Mouse (Mus musculus) neural tube, embryonic 12.5 days (tissue): ENCODE results near the gene Gm10337. TPM values are rescaled to one million over a fixed set of nuclear protein-coding genes. Genes with fewer than 3 reads are reported as not detected.

Source experiments
- ATAC-seq: fragments of 200-750 bp; cut with Nextera tagmentation; 2 replicates; pipeline ENCODE4 v1.8.0; 2017; ENCODE audit warnings: low read depth, mild to moderate bottlenecking, moderate TSS enrichment, moderate library complexity; ENCODE audit not compliant: low FRiP score
- H3K27ac ChIP-seq: fragments of 300-500 bp; sonication (generic); 2 replicates; pipeline ENCODE4 v1.5.1; 2016
- H3K27me3 ChIP-seq: fragments of 300-500 bp; sonication (generic); replicated peaks from 2 replicates; pipeline ENCODE4 v1.6.1; 2016; ENCODE audit warnings: mild to moderate bottlenecking
- H3K36me3 ChIP-seq: fragments of 300-500 bp; sonication (generic); 2 replicates; pipeline ENCODE4 v1.6.1; 2016; ENCODE audit warnings: mild to moderate bottlenecking
- H3K4me1 ChIP-seq: fragments of 300-500 bp; sonication (generic); 2 replicates; pipeline ENCODE4 v1.6.1; 2016
- H3K4me2 ChIP-seq: fragments of 300-500 bp; sonication (generic); replicated peaks from 2 replicates; pipeline ENCODE4 v1.6.1; 2016; ENCODE audit warnings: mild to moderate bottlenecking
- H3K4me3 ChIP-seq: fragments of 300-500 bp; sonication (generic); 2 replicates; pipeline ENCODE4 v1.5.1; 2016
- H3K9ac ChIP-seq: fragments of 300-500 bp; sonication (generic); 2 replicates; pipeline ENCODE4 v1.6.1; 2016; ENCODE audit warnings: mild to moderate bottlenecking
- H3K9me3 ChIP-seq: fragments of 300-500 bp; sonication (generic); 2 replicates; pipeline ENCODE4 v1.6.1; 2016; ENCODE audit warnings: mild to moderate bottlenecking
- WGBS: fragments of 180-500 bp; shearing (Covaris S2); methylation state at CpG from one replicate; pipeline ENCODE4 v1.1.7; 2016; 5-methylcytosine and 5-hydroxymethylcytosine counted together
- polyA plus RNA-seq: library from polyadenylated mRNA; unstranded; fragments of >200 nt; fragmentation: Nextera tagmentation; extraction: Ambion mirVana; gene quantifications from 2 replicates; pipeline ENCODE4 v1.2.1, GENCODE M21; 2016

Gene Gm10337
- polyA plus RNA-seq, 1 experiment from 2014 or later: not detected

- Histone ChIP-seq H3K9ac (no peak overlapping the region), H3K4me1 (no peaks in the 10 kb centered on the region), H3K4me2 (no peak overlapping the region), H3K9me3 (no peaks in the 10 kb centered on the region), H3K4me3 (no peak overlapping the region), H3K36me3 (peaks cover 89% of the 10 kb centered on the region), H3K27ac (no peak overlapping the region), H3K27me3 (no peaks in the 10 kb centered on the region)
- WGBS: 91% methylated on average over 19 of the region's 19 CpGs
- no peak for ATAC-seq
Measured at GRCm38 (mm10) chr15:102501084-102501814, 2.3 kb upstream of the Gm10337 start.

GRCm38 (mm10) chr15:102502254-102502840 is 1.2 kb upstream of the Gm10337 start:
- no peak overlapping the region for H3K9ac ChIP-seq
- no peak overlapping the region for H3K4me2 ChIP-seq
- no peaks in the 10 kb centered on the region for H3K9me3 ChIP-seq
- no peak overlapping the region for H3K27ac ChIP-seq
- no peaks in the 10 kb centered on the region for H3K27me3 ChIP-seq
- H3K36me3 ChIP-seq: peaks cover 80% of the 10 kb centered on the region
- no peak for ATAC-seq
- no peaks in the 10 kb centered on the region for H3K4me1 ChIP-seq
- H3K4me3 ChIP-seq: no peak overlapping the region
- WGBS: 82% methylated on average over 9 of the region's 9 CpGs

- 93% methylated on average over 9 of the region's 9 CpGs for WGBS
- Histone ChIP-seq H3K27ac (no peak overlapping the region), H3K4me2 (no peak overlapping the region), H3K9me3 (no peaks in the 10 kb centered on the region), H3K36me3 (peaks cover 67% of the 10 kb centered on the region), H3K27me3 (no peaks in the 10 kb centered on the region), H3K4me3 (no peak overlapping the region), H3K4me1 (0 out of 2 replicates have a peak, but pooled peaks cover 1% of the 10 kb centered on the region), H3K9ac (no peak overlapping the region)
- no peak for ATAC-seq
Measured at GRCm38 (mm10) chr15:102503924-102504782, 631 bp downstream of the Gm10337 start.

GRCm38 (mm10) chr15:102505073-102505769 is 1.7 kb downstream of the Gm10337 start:
- Histone ChIP-seq H3K4me1 (peaks cover 12% of the 10 kb centered on the region), H3K27me3 (no peaks in the 10 kb centered on the region), H3K9ac (no peak overlapping the region), H3K9me3 (no peaks in the 10 kb centered on the region), H3K4me2 (no peak overlapping the region), H3K36me3 (peaks cover 56% of the 10 kb centered on the region), H3K4me3 (no peak overlapping the region), H3K27ac (no peak overlapping the region)
- ATAC-seq: no peak
- 82% methylated on average over 12 of the region's 12 CpGs for WGBS

- no peak overlapping the region for H3K27ac ChIP-seq
Measured at GRCm38 (mm10) chr15:102505770-102506463, 2.4 kb downstream of the Gm10337 start.

GRCm38 (mm10) chr15:102506464-102506830 is 2.9 kb downstream of the Gm10337 start:
- H3K4me2 ChIP-seq: no peak overlapping the region
- H3K27me3 ChIP-seq: no peaks in the 10 kb centered on the region
- H3K4me1 ChIP-seq: peaks cover 24% of the 10 kb centered on the region
- H3K36me3 ChIP-seq: peaks cover 44% of the 10 kb centered on the region
- H3K27ac ChIP-seq: no peak overlapping the region
- WGBS: 74% methylated on average over 2 of the region's 2 CpGs
- no peak overlapping the region for H3K9ac ChIP-seq
- H3K4me3 ChIP-seq: no peak overlapping the region
- no peak for ATAC-seq
- H3K9me3 ChIP-seq: no peaks in the 10 kb centered on the region

More at GRCm38 (mm10) chr15:102505770-102506463, 2.4 kb downstream of the Gm10337 start:
- ATAC-seq: no peak
- peaks cover 50% of the 10 kb centered on the region for H3K36me3 ChIP-seq
- WGBS: 91% methylated on average over 9 of the region's 9 CpGs
- no peak overlapping the region for H3K9ac ChIP-seq
- H3K4me3 ChIP-seq: no peak overlapping the region
- peaks cover 18% of the 10 kb centered on the region for H3K4me1 ChIP-seq
- no peaks in the 10 kb centered on the region for H3K27me3 ChIP-seq
- no peak overlapping the region for H3K4me2 ChIP-seq
- H3K9me3 ChIP-seq: no peaks in the 10 kb centered on the region

GRCm38 (mm10) chr15:102506864-102507263 is 3.3 kb downstream of the Gm10337 start:
- H3K4me2 ChIP-seq: no peak overlapping the region
- no peak overlapping the region for H3K4me3 ChIP-seq
- H3K27ac ChIP-seq: no peak overlapping the region
- H3K9ac ChIP-seq: no peak overlapping the region
- peaks cover 28% of the 10 kb centered on the region for H3K4me1 ChIP-seq
- H3K36me3 ChIP-seq: peaks cover 40% of the 10 kb centered on the region
- 91% methylated on average over 1 of the region's 1 CpGs for WGBS
- no peaks in the 10 kb centered on the region for H3K9me3 ChIP-seq
- no peak for ATAC-seq
- no peaks in the 10 kb centered on the region for H3K27me3 ChIP-seq

- Histone ChIP-seq H3K9me3 (no peaks in the 10 kb centered on the region), H3K4me2 (no peak overlapping the region), H3K9ac (no peak overlapping the region), H3K36me3 (peaks cover 33% of the 10 kb centered on the region), H3K27me3 (no peaks in the 10 kb centered on the region), H3K27ac (no peak overlapping the region), H3K4me3 (no peak overlapping the region), H3K4me1 (peaks cover 35% of the 10 kb centered on the region)
- no peak for ATAC-seq
Measured at GRCm38 (mm10) chr15:102507561-102507960, 4.0 kb downstream of the Gm10337 start.

- Histone ChIP-seq H3K4me2 (no peak overlapping the region), H3K9me3 (no peaks in the 10 kb centered on the region), H3K27me3 (no peaks in the 10 kb centered on the region), H3K9ac (no peak overlapping the region), H3K36me3 (peaks cover 25% of the 10 kb centered on the region), H3K4me1 (peaks cover 42% of the 10 kb centered on the region), H3K4me3 (no peak overlapping the region), H3K27ac (no peak overlapping the region)
- no peak for ATAC-seq
- WGBS: 89% methylated on average over 3 of the region's 3 CpGs
Measured at GRCm38 (mm10) chr15:102508336-102508735, 4.8 kb downstream of the Gm10337 start.

- Histone ChIP-seq H3K27ac (peak overlapping the region; percentile 75), H3K36me3 (peaks cover 9% of the 10 kb centered on the region), H3K9ac (peak overlapping the region; percentile 66), H3K4me3 (peak overlapping the region; percentile 59), H3K4me1 (peaks cover 46% of the 10 kb centered on the region), H3K27me3 (no peaks in the 10 kb centered on the region), H3K4me2 (peak overlapping the region; percentile 83), H3K9me3 (no peaks in the 10 kb centered on the region)
- 9% methylated on average over 9 of the region's 9 CpGs for WGBS
- peak; percentile 66 for ATAC-seq
Measured at GRCm38 (mm10) chr15:102510110-102510509, 6.6 kb downstream of the Gm10337 start.

- WGBS: 4% methylated on average over 34 of the region's 34 CpGs
- Histone ChIP-seq H3K27ac (peak overlapping the region; percentile 75), H3K9me3 (no peaks in the 10 kb centered on the region), H3K36me3 (peaks cover 3% of the 10 kb centered on the region; the same call in 1 of the 2 replicates), H3K27me3 (no peaks in the 10 kb centered on the region), H3K9ac (peak overlapping the region; percentile 66), H3K4me3 (peak overlapping the region; percentile 59), H3K4me1 (peaks cover 52% of the 10 kb centered on the region), H3K4me2 (peak overlapping the region; percentile 83)
- peak; percentile 95 for ATAC-seq
Measured at GRCm38 (mm10) chr15:102510590-102511284, 7.2 kb downstream of the Gm10337 start.
